Mouse (Mus musculus): ENCODE measurements around the gene Tbc1d14.

- TF ChIP-seq CTCF (IDR thresholded peaks at IDR 0.05; ENCODE audit: control insufficient read depth, insufficient read depth, low read length): no peak
- no peak for TF ChIP-seq POLR2A (IDR thresholded peaks at IDR 0.05; ENCODE audit: borderline replicate concordance, control insufficient read depth, low read depth, low read length)
Observed at GRCm38 (mm10) chr5:36463391-36463790, 129.7 kb downstream of the Tbc1d14 start.

Data from bone marrow, adult 2 months (tissue).